Mouse (Mus musculus): ENCODE results near the gene Rnf225. TPM values are rescaled to one million over a fixed set of nuclear protein-coding genes. Genes with fewer than 3 reads are reported as not detected.

Rnf225 gene
- total RNA-seq, 2 experiments from 2014 or later, result 0.88 to 0.95 TPM

GRCm38 (mm10) chr7:12978931-12979722 is 51.9 kb downstream of the Rnf225 start:
- no peak for ATAC-seq (replicated peaks; ENCODE audit: poor library complexity, severe bottlenecking)

GRCm38 (mm10) chr7:12979776-12980175 is 52.6 kb downstream of the Rnf225 start:
- ATAC-seq (replicated peaks; ENCODE audit: poor library complexity, severe bottlenecking), result no peak

GRCm38 (mm10) chr7:12980291-12980690 is 53.1 kb downstream of the Rnf225 start:
- no peak for ATAC-seq (replicated peaks; ENCODE audit: poor library complexity, severe bottlenecking)

Other genes starting within 250 kb of the Rnf225 start
- gene Vmn2r55, start 242.4 kb upstream of the Rnf225 start, total RNA-seq (2014; fragmentation: Nextera tagmentation), result not detected in 2 replicates
- gene Vmn2r55, start 242.4 kb upstream of the Rnf225 start, total RNA-seq (2017), result not detected in 2 replicates
- gene Vmn2r56, start 192.4 kb upstream of the Rnf225 start, total RNA-seq (2014; fragmentation: Nextera tagmentation), result not detected in 2 replicates
- gene Vmn2r56, start 192.4 kb upstream of the Rnf225 start, total RNA-seq (2017), result not detected in 2 replicates
- 0.26 and 3.4 TPM in 2 replicates for gene Zscan18, start 123.8 kb upstream of the Rnf225 start, total RNA-seq (2014; fragmentation: Nextera tagmentation)
- 1.6 and 3.3 TPM in 2 replicates for gene Zscan18, start 123.8 kb upstream of the Rnf225 start, total RNA-seq (2017)
- gene Zfp329, start 108.6 kb upstream of the Rnf225 start, total RNA-seq (2014; fragmentation: Nextera tagmentation), result 9.1 and 16.6 TPM in 2 replicates
- gene Zfp329, start 108.6 kb upstream of the Rnf225 start, total RNA-seq (2017), result 6.7 and 8.3 TPM in 2 replicates
- gene Zfp110, start 92.7 kb upstream of the Rnf225 start, total RNA-seq (2014; fragmentation: Nextera tagmentation), result 28.1 and 34.8 TPM in 2 replicates
- 38.2 and 45.9 TPM in 2 replicates for gene Zfp110, start 92.7 kb upstream of the Rnf225 start, total RNA-seq (2017)
- 3.4 and 3.6 TPM in 2 replicates for gene Zfp128, start 46.2 kb upstream of the Rnf225 start, total RNA-seq (2014; fragmentation: Nextera tagmentation)
- 2.5 and 3.1 TPM in 2 replicates for gene Zfp128, start 46.2 kb upstream of the Rnf225 start, total RNA-seq (2017)
- 26.6 and 32.4 TPM in 2 replicates for gene Zscan22, start 29.6 kb upstream of the Rnf225 start, total RNA-seq (2014; fragmentation: Nextera tagmentation)
- 4.8 and 8.1 TPM in 2 replicates for gene Zscan22, start 29.6 kb upstream of the Rnf225 start, total RNA-seq (2017)
- gene Rps5, start 5.1 kb upstream of the Rnf225 start, total RNA-seq (2014; fragmentation: Nextera tagmentation), result 2,621 and 2,837 TPM in 2 replicates
- gene Rps5, start 5.1 kb upstream of the Rnf225 start, total RNA-seq (2017), result 1,142 and 1,421 TPM in 2 replicates
- gene Zfp324, start 38.4 kb downstream of the Rnf225 start, total RNA-seq (2014; fragmentation: Nextera tagmentation), result 5.9 and 8.6 TPM in 2 replicates
- gene Zfp324, start 38.4 kb downstream of the Rnf225 start, total RNA-seq (2017), result 7.6 and 7.8 TPM in 2 replicates
- gene Zfp446, start 50.4 kb downstream of the Rnf225 start, total RNA-seq (2014; fragmentation: Nextera tagmentation), result 5.4 and 9.5 TPM in 2 replicates
- gene Zfp446, start 50.4 kb downstream of the Rnf225 start, total RNA-seq (2017), result 3.0 and 4.0 TPM in 2 replicates
- gene Slc27a5, start 70.8 kb downstream of the Rnf225 start, total RNA-seq (2014; fragmentation: Nextera tagmentation), result not detected in 2 replicates
- gene Slc27a5, start 70.8 kb downstream of the Rnf225 start, total RNA-seq (2017), result not detected in 2 replicates
- gene Trim28, start 71.7 kb downstream of the Rnf225 start, total RNA-seq (2014; fragmentation: Nextera tagmentation), result 599 and 728 TPM in 2 replicates
- gene Trim28, start 71.7 kb downstream of the Rnf225 start, total RNA-seq (2017), result 489 and 493 TPM in 2 replicates
- 8.5 and 19.8 TPM in 2 replicates for gene Zbtb45, start 82.6 kb downstream of the Rnf225 start, total RNA-seq (2014; fragmentation: Nextera tagmentation)
- gene Zbtb45, start 82.6 kb downstream of the Rnf225 start, total RNA-seq (2017), result 4.9 and 11.9 TPM in 2 replicates
- gene Chmp2a, start 107.4 kb downstream of the Rnf225 start, total RNA-seq (2014; fragmentation: Nextera tagmentation), result 117 and 163 TPM in 2 replicates
- gene Chmp2a, start 107.4 kb downstream of the Rnf225 start, total RNA-seq (2017), result 162 and 196 TPM in 2 replicates
- gene Ube2m, start 110.9 kb downstream of the Rnf225 start, total RNA-seq (2014; fragmentation: Nextera tagmentation), result 196 and 197 TPM in 2 replicates
- gene Ube2m, start 110.9 kb downstream of the Rnf225 start, total RNA-seq (2017), result 126 and 132 TPM in 2 replicates
- 0.43 TPM in 1 of 2 replicates, not detected in the other for gene Mzf1, start 127.3 kb downstream of the Rnf225 start, total RNA-seq (2014; fragmentation: Nextera tagmentation)
- gene Mzf1, start 127.3 kb downstream of the Rnf225 start, total RNA-seq (2017), result 0.30 and 0.57 TPM in 2 replicates
- gene Vmn1r85, start 167.8 kb downstream of the Rnf225 start, total RNA-seq (2014; fragmentation: Nextera tagmentation), result not detected in 2 replicates
- gene Vmn1r85, start 167.8 kb downstream of the Rnf225 start, total RNA-seq (2017), result not detected in 2 replicates
- gene Vmn1r86, start 192.5 kb downstream of the Rnf225 start, total RNA-seq (2014; fragmentation: Nextera tagmentation), result not detected in 2 replicates
- not detected in 2 replicates for gene Vmn1r86, start 192.5 kb downstream of the Rnf225 start, total RNA-seq (2017)
- gene Vmn1r87, start 212.7 kb downstream of the Rnf225 start, total RNA-seq (2014; fragmentation: Nextera tagmentation), result not detected in 2 replicates
- not detected in 2 replicates for gene Vmn1r87, start 212.7 kb downstream of the Rnf225 start, total RNA-seq (2017)
- 0.26 TPM in 1 of 2 replicates, not detected in the other for gene Vmn1r88, start 232.2 kb downstream of the Rnf225 start, total RNA-seq (2014; fragmentation: Nextera tagmentation)
- gene Vmn1r88, start 232.2 kb downstream of the Rnf225 start, total RNA-seq (2017), result not detected in 2 replicates